Mouse (Mus musculus): ENCODE measurements around the gene Gimap1.

GRCm38 (mm10) chr6:48737688-48738087 is 1.2 kb upstream of the Gimap1 start:
- no peak for TF ChIP-seq GATA1 (IDR thresholded peaks at IDR 0.05; ENCODE audit: low read length)
- TF ChIP-seq TAL1 (IDR thresholded peaks at IDR 0.05; ENCODE audit: low read length), result no peak

All from erythroblast, embryonic 14.5 days (primary cell).